Mouse (Mus musculus): ENCODE measurements at regions not wholly inside any gene's neighbourhood (a gene's known extent, or its start where the extent isn't known, plus 50 kb on each side); places are given as distances from the start of the nearest gene placed in this dataset.
A peak's percentile ranks its signal among the peaks of the same experiment; 100 is the strongest.
"Not testable (repeated sequence)": the region's sequence is repeated elsewhere in the genome, so short reads cannot be mapped to it uniquely, and the experiment has no call there.

GRCm38 (mm10) chr19:3083438-3083837 is 199.3 kb upstream of the Mrpl21 start:
- DNase-seq (ENCODE audit: low read depth, low spot score), result peak; percentile 13
- not testable (repeated sequence) for H3K27me3 ChIP-seq (ENCODE audit: control insufficient read depth, insufficient read depth, low read length, poor library complexity, severe bottlenecking); H3K36me3 ChIP-seq (ENCODE audit: control insufficient read depth, insufficient read depth, low read length, poor library complexity, severe bottlenecking)

- not testable (repeated sequence) for H3K36me3 ChIP-seq (ENCODE audit: control insufficient read depth, insufficient read depth, low read length, poor library complexity, severe bottlenecking); H3K27me3 ChIP-seq (ENCODE audit: control insufficient read depth, insufficient read depth, low read length, poor library complexity, severe bottlenecking); DNase-seq (ENCODE audit: low read depth, low spot score)
These were observed 190.9 kb upstream of the Mrpl21 start for GRCm38 (mm10) chr19:3091771-3092170.
